Mouse (Mus musculus) hindbrain, embryonic 11.5 days (tissue): Measurements from ENCODE around the gene Cyp4f37. TPM values are rescaled to one million over a fixed set of nuclear protein-coding genes. Genes with fewer than 3 reads are reported as not detected.
"Not testable (repeated sequence)": the region's sequence is repeated elsewhere in the genome, so short reads cannot be mapped to it uniquely, and the experiment has no call there.

Source experiments
- ATAC-seq: fragments of 200-750 bp; cut with Nextera tagmentation; 2 replicates; pipeline ENCODE4 v1.8.0; 2017; ENCODE audit warnings: mild to moderate bottlenecking, moderate TSS enrichment, moderate library complexity; ENCODE audit not compliant: low FRiP score
- DNase-seq: peaks from one replicate; pipeline ENCODE4 v3.0.0-alpha.2; 2015; ENCODE audit warnings: low spot score
- H3K27ac ChIP-seq: fragments of 300-500 bp; sonication (generic); 2 replicates; pipeline ENCODE4 v1.5.1; 2014; ENCODE audit warnings: mild to moderate bottlenecking, low read depth, low read length
- H3K27me3 ChIP-seq: fragments of 300-500 bp; sonication (generic); 2 replicates; pipeline ENCODE4 v1.6.1; 2014; ENCODE audit warnings: mild to moderate bottlenecking, low read length, moderate library complexity, mixed read lengths; ENCODE audit not compliant: control insufficient read depth, insufficient read depth
- H3K36me3 ChIP-seq: fragments of 300-500 bp; sonication (generic); 2 replicates; pipeline ENCODE4 v1.6.1; 2014; ENCODE audit warnings: mild to moderate bottlenecking, low read length, moderate library complexity, mixed read lengths; ENCODE audit not compliant: control insufficient read depth, insufficient read depth
- H3K4me1 ChIP-seq: fragments of 300-500 bp; sonication (generic); replicated peaks from 2 replicates; pipeline ENCODE4 v1.6.1; 2014; ENCODE audit warnings: low read length, mixed read lengths; ENCODE audit not compliant: control insufficient read depth, insufficient read depth
- H3K4me2 ChIP-seq: fragments of 300-500 bp; sonication (generic); replicated peaks from 2 replicates; pipeline ENCODE4 v1.6.1; 2014; ENCODE audit warnings: mild to moderate bottlenecking, low read depth, low read length
- H3K4me3 ChIP-seq: fragments of 300-500 bp; sonication (generic); 2 replicates; pipeline ENCODE4 v1.5.1; 2014; ENCODE audit warnings: low read depth, low read length
- H3K9ac ChIP-seq: fragments of 300-500 bp; sonication (generic); 2 replicates; pipeline ENCODE4 v1.6.1; 2014; ENCODE audit warnings: low read depth, low read length
- H3K9me3 ChIP-seq: fragments of 300-500 bp; sonication (generic); 2 replicates; pipeline ENCODE4 v1.6.1; 2016; ENCODE audit warnings: low read length; ENCODE audit not compliant: control insufficient read depth
- WGBS: fragments of 180-500 bp; shearing (Covaris S2); extraction: QIAGEN DNeasy Blood & Tissue Kit; methylation state at CpG from one replicate; pipeline ENCODE4 v1.1.7; 2014; 5-methylcytosine and 5-hydroxymethylcytosine counted together
- polyA plus RNA-seq: library from polyadenylated mRNA; unstranded; fragments of >200 nt; fragmentation: Nextera tagmentation; extraction: Ambion mirVana; gene quantifications from 2 replicates; pipeline ENCODE4 v1.2.1, GENCODE M21; 2014

Cyp4f37 gene
- polyA plus RNA-seq, 1 experiment from 2014 or later = not detected

DNA sequence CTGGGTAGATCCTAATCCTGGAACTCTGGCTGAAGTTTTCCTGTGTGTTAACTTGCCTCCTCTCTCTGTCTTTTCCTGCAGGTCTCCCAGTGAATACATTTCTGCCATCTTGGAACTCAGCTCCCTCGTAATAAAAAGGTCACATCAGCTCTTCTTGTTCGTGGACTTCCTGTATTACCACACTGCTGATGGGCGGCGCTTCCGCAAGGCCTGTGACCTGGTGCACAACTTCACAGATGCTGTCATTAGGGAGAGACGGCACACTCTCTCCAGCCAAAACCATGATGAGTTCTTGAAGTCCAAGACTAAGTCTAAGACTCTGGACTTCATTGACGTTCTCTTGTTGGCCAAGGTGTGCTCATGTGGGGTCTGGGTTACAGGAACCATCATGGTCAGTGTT lies 8.6 kb downstream of the Cyp4f37 start:
- H3K27me3 ChIP-seq, H3K9ac ChIP-seq, DNase-seq, H3K36me3 ChIP-seq, H3K4me3 ChIP-seq, H3K27ac ChIP-seq, H3K4me2 ChIP-seq, H3K4me1 ChIP-seq, ATAC-seq, H3K9me3 ChIP-seq: not testable (repeated sequence)
- WGBS = 91% methylated on average over 7 of the region's 7 CpGs

GRCm38 (mm10) chr17:32631936-32632335 lies 10.8 kb downstream of the Cyp4f37 start:
- no peak overlapping the region for H3K9ac ChIP-seq
- H3K4me1 ChIP-seq = no peaks in the 10 kb centered on the region
- no peaks in the 10 kb centered on the region for H3K36me3 ChIP-seq
- ATAC-seq (no peak), DNase-seq (no peak)
- no peaks in the 10 kb centered on the region for H3K9me3 ChIP-seq
- H3K27me3 ChIP-seq = no peaks in the 10 kb centered on the region
- H3K27ac ChIP-seq = no peak overlapping the region
- WGBS = 81% methylated on average over 3 of the region's 3 CpGs
- no peak overlapping the region for H3K4me3 ChIP-seq
- H3K4me2 ChIP-seq = no peak overlapping the region

DNA sequence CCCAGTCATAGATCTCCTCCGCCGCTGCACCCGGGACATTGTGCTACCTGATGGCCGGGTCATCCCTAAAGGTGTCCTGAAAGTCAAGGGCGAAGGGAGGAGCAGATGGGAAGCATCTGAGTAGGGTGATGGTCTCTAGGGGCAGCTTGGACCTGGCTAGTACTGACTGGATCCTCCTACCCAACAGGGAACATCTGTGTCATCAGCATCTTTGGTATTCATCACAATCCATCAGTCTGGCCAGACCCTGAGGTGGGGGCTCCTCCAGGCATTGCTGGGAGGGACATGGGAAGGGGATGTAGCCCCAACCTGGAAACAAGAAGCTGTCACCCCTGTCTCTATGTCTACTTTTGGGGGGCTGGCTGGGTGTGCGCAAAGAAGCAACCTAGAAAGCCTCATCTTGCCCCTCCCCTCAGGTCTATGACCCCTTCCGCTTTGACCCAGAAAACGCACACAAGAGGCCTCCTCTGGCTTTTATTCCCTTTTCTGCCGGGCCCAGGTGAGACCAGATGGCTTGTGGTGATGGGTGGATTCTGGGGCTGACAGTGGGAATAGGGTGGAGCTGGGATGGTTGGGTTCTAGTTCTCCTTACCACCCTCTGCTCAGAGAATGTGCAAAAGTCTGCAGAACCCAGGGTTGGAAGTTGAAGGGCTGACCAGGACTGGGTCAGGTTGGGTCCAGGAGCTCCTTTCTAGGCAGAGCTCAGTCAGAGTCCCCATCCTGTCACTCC lies 13.3 kb downstream of the Cyp4f37 start:
- Histone ChIP-seq H3K4me3 (peak overlapping the region; percentile 31), H3K9ac (peak overlapping the region; percentile 56; the same call in 1 of the 2 replicates), H3K4me2 (peak overlapping the region; percentile 55)
- not testable (repeated sequence) for DNase-seq, H3K27me3 ChIP-seq, H3K4me1 ChIP-seq, H3K36me3 ChIP-seq, H3K9me3 ChIP-seq, H3K27ac ChIP-seq
- WGBS = 84% methylated on average over 9 of the region's 9 CpGs
- peak; percentile 25 for ATAC-seq

DNA sequence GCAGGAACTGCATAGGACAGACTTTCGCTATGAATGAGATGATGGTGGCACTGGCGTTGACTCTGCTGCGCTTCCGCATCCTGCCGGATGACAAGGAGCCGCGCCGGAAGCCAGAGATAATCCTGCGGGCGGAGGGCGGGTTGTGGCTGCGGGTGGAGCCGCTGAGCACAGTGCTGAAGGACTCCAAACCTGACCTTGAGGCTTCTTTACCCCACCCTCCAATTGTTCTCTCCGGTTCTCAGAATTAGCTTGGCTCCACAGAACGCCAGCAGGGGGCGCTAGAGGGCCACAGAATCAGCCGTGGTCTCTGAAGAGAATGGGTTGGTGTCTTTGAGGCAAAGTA lies 13.8 kb downstream of the Cyp4f37 start:
- Histone ChIP-seq H3K4me2 (peak overlapping the region; percentile 55), H3K4me3 (peak overlapping the region; percentile 31), H3K9me3 (no peaks in the 10 kb centered on the region), H3K9ac (peak overlapping the region; percentile 56; the same call in 1 of the 2 replicates), H3K27ac (no peak overlapping the region), H3K4me1 (no peaks in the 10 kb centered on the region), H3K27me3 (no peaks in the 10 kb centered on the region), H3K36me3 (no peaks in the 10 kb centered on the region)
- DNase-seq (peak; percentile 96), ATAC-seq (peak; percentile 88)
- 2% methylated on average over 17 of the region's 17 CpGs for WGBS

- H3K4me3 ChIP-seq = no peak overlapping the region
- no peaks in the 10 kb centered on the region for H3K36me3 ChIP-seq
- no peaks in the 10 kb centered on the region for H3K9me3 ChIP-seq
- ATAC-seq = no peak
- H3K9ac ChIP-seq = no peak overlapping the region
- peak; percentile 1 for DNase-seq
- no peaks in the 10 kb centered on the region for H3K27me3 ChIP-seq
- WGBS = 68% methylated on average over 3 of the region's 3 CpGs
- H3K27ac ChIP-seq = no peak overlapping the region
- no peaks in the 10 kb centered on the region for H3K4me1 ChIP-seq
- no peak overlapping the region for H3K4me2 ChIP-seq
Measured at GRCm38 (mm10) chr17:32636341-32636740, 15.2 kb downstream of the Cyp4f37 start.

DNA sequence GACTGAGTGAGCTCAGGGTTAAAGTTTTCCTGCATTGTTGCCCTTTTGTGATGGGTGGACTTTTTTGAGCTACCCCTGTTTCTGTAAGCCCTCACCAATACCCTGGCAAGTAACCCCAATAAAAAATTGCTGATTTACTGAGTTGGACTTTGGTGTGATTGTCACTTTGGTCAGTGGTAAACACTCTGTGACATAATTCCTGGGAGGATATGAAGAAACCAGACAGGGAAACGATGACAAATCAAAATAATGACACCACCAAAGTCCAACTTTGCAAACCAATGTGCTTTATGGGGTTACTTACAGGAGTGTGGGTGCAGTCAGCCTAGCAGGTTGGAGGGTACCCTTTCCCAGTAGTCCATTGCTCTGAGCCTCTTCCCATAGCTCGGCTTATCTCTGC lies 16.0 kb downstream of the Cyp4f37 start:
- no peaks in the 10 kb centered on the region for H3K27me3 ChIP-seq
- no peaks in the 10 kb centered on the region for H3K36me3 ChIP-seq
- H3K4me2 ChIP-seq = no peak overlapping the region
- H3K4me1 ChIP-seq = no peaks in the 10 kb centered on the region
- H3K4me3 ChIP-seq = no peak overlapping the region
- WGBS = 93% methylated on average over 2 of the region's 2 CpGs
- H3K9me3 ChIP-seq = no peaks in the 10 kb centered on the region
- DNase-seq (no peak), ATAC-seq (no peak)
- no peak overlapping the region for H3K9ac ChIP-seq
- no peak overlapping the region for H3K27ac ChIP-seq

- ATAC-seq = no peak
- Histone ChIP-seq H3K4me2 (no peak overlapping the region), H3K4me3 (no peak overlapping the region), H3K36me3 (no peaks in the 10 kb centered on the region), H3K27me3 (no peaks in the 10 kb centered on the region), H3K9me3 (no peaks in the 10 kb centered on the region), H3K9ac (no peak overlapping the region), H3K27ac (no peak overlapping the region), H3K4me1 (no peaks in the 10 kb centered on the region)
- WGBS = 91% methylated on average over 4 of the region's 4 CpGs
- no peak for DNase-seq
Measured at GRCm38 (mm10) chr17:32646631-32647030, 25.5 kb downstream of the Cyp4f37 start.

- no peak for DNase-seq
- Histone ChIP-seq H3K27ac (no peak overlapping the region), H3K9me3 (no peaks in the 10 kb centered on the region), H3K9ac (no peak overlapping the region), H3K36me3 (no peaks in the 10 kb centered on the region), H3K4me3 (no peak overlapping the region), H3K4me2 (no peak overlapping the region), H3K27me3 (no peaks in the 10 kb centered on the region), H3K4me1 (no peaks in the 10 kb centered on the region)
- no peak for ATAC-seq
- WGBS = 86% methylated on average over 4 of the region's 4 CpGs
Measured at GRCm38 (mm10) chr17:32653860-32654259, 32.8 kb downstream of the Cyp4f37 start.

DNA sequence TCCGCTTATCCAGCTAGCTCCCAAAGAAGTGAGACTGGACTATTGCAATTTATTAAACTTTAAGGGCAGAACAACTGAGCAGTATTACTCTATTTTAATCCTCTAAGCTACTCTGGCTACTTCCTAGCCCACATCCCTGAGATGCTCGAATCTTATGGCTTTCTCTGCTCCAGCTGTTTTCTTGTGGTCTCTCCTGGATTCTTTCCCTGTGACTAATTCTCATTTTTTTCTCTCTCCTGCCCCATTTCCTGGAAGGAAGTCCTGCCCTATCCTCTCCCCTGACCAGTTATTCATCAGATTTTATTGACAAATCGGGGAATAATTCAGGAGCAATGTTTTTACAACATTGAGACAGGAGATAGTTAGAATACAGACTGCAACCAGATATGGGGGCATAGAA lies 35.9 kb downstream of the Cyp4f37 start:
- ATAC-seq = no peak
- Histone ChIP-seq H3K9ac (no peak overlapping the region), H3K4me1 (no peaks in the 10 kb centered on the region), H3K9me3 (no peaks in the 10 kb centered on the region), H3K27ac (no peak overlapping the region), H3K36me3 (no peaks in the 10 kb centered on the region), H3K27me3 (no peaks in the 10 kb centered on the region), H3K4me2 (no peak overlapping the region), H3K4me3 (no peak overlapping the region)
- WGBS = 77% methylated on average over 3 of the region's 3 CpGs
- no peak for DNase-seq
